Mouse (Mus musculus) common myeloid progenitor, adult 5-6 weeks (primary cell): ENCODE measurements at regions not wholly inside any gene's neighbourhood (a gene's known extent, or its start where the extent isn't known, plus 50 kb on each side); places are given as distances from the start of the nearest gene placed in this dataset.

Experiments
- ATAC-seq: replicated peaks from 2 replicates; pipeline ENCODE4 v1.8.0; 2016; ENCODE audit warnings: low read depth, mild to moderate bottlenecking, moderate TSS enrichment, inconsistent platforms; ENCODE audit not compliant: poor library complexity, severe bottlenecking

GRCm38 (mm10) chr13:6241472-6242123 is 306.4 kb upstream of the Pitrm1 start:
- peak; percentile 72 for ATAC-seq

- ATAC-seq = no peak
Measured at GRCm38 (mm10) chr13:6250106-6250505, 297.8 kb upstream of the Pitrm1 start.

- ATAC-seq = no peak
Measured at GRCm38 (mm10) chr13:6251025-6251862, 296.7 kb upstream of the Pitrm1 start.

- ATAC-seq = 0 out of 2 replicates have a peak, but pooled peaks have one; percentile 18
Measured at GRCm38 (mm10) chr13:6252100-6252499, 295.8 kb upstream of the Pitrm1 start.

- ATAC-seq = no peak
Measured at GRCm38 (mm10) chr13:6255303-6255702, 292.6 kb upstream of the Pitrm1 start.

GRCm38 (mm10) chr13:6255728-6256496 is 292.0 kb upstream of the Pitrm1 start:
- ATAC-seq = no peak

- ATAC-seq = no peak
Measured at GRCm38 (mm10) chr13:6258456-6258855, 289.5 kb upstream of the Pitrm1 start.

- no peak for ATAC-seq
Measured at GRCm38 (mm10) chr13:6260321-6260865, 287.6 kb upstream of the Pitrm1 start.

GRCm38 (mm10) chr13:6261458-6261857 is 286.5 kb upstream of the Pitrm1 start:
- ATAC-seq = no peak

GRCm38 (mm10) chr13:6270546-6270945 is 277.4 kb upstream of the Pitrm1 start:
- ATAC-seq = no peak

- no peak for ATAC-seq
Measured at GRCm38 (mm10) chr13:6272932-6273331, 275.0 kb upstream of the Pitrm1 start.

GRCm38 (mm10) chr13:6280073-6280472 is 267.9 kb upstream of the Pitrm1 start:
- no peak for ATAC-seq

GRCm38 (mm10) chr13:6288109-6288508 is 259.8 kb upstream of the Pitrm1 start:
- no peak for ATAC-seq

GRCm38 (mm10) chr13:6292098-6292497 is 255.9 kb upstream of the Pitrm1 start:
- ATAC-seq = peak; percentile 60; the same call in 1 of the 2 replicates

GRCm38 (mm10) chr13:6305718-6306117 is 242.2 kb upstream of the Pitrm1 start:
- no peak for ATAC-seq

GRCm38 (mm10) chr13:6306616-6306988 is 241.3 kb upstream of the Pitrm1 start:
- ATAC-seq = no peak

- no peak for ATAC-seq
Measured at GRCm38 (mm10) chr13:6306989-6307917, 240.7 kb upstream of the Pitrm1 start.

- ATAC-seq = no peak
Measured at GRCm38 (mm10) chr13:6316201-6316600, 231.7 kb upstream of the Pitrm1 start.

GRCm38 (mm10) chr13:6323948-6324347 is 224.0 kb upstream of the Pitrm1 start:
- no peak for ATAC-seq
